Mouse (Mus musculus): Measurements from ENCODE around the gene Zfp292. TPM values are rescaled to one million over a fixed set of nuclear protein-coding genes. Genes with fewer than 3 reads are reported as not detected.
A peak's percentile ranks its signal among the peaks of the same experiment; 100 is the strongest.

Gene Zfp292
- polyA plus RNA-seq, 1 experiment from 2014 or later = 28.9 TPM

- H3K4me1 ChIP-seq (ENCODE audit: control insufficient read depth, insufficient read depth, low read length) = no peaks in the 10 kb centered on the region; the same call in 1 of the 2 replicates
- ATAC-seq (ENCODE audit: insufficient number of reproducible peaks, insufficient read depth, low FRiP score, low read depth) = peak; percentile 92
- H3K9ac ChIP-seq (replicated peaks; ENCODE audit: low read depth, low read length) = peak within 1 kb of the TSS; percentile 57
- 6% methylated on average over 40 of the region's 40 CpGs for WGBS
- H3K36me3 ChIP-seq (ENCODE audit: control insufficient read depth, insufficient read depth, low read length) = no peaks in the 10 kb centered on the region
- peak within 1 kb of the TSS; percentile 54 for H3K4me2 ChIP-seq (replicated peaks; ENCODE audit: low read depth, low read length)
- H3K4me3 ChIP-seq (ENCODE audit: low read depth, low read length) = peak within 1 kb of the TSS; percentile 58
- H3K27ac ChIP-seq (ENCODE audit: low read length) = peak within 1 kb of the TSS; percentile 40; the same call in 1 of the 2 replicates
- H3K9me3 ChIP-seq (ENCODE audit: control insufficient read depth, low read depth, low read length) = no peaks in the 10 kb centered on the region
- no peaks in the 10 kb centered on the region for H3K27me3 ChIP-seq (ENCODE audit: control insufficient read depth, insufficient read depth, low read length)
Observed at GRCm38 (mm10) chr4:34777677-34778527, 104.9 kb downstream of the Zfp292 start, which contains the start of gene Smim8. TSS of gene Smim8 (minus strand) at chr4:34778423.

GRCm38 (mm10) chr4:34771652-34772371 is 110.9 kb downstream of the Zfp292 start:
- no peak overlapping the region for H3K9ac ChIP-seq (replicated peaks; ENCODE audit: low read depth, low read length)
- no peaks in the 10 kb centered on the region; the same call in 1 of the 2 replicates for H3K36me3 ChIP-seq (ENCODE audit: control insufficient read depth, insufficient read depth, low read length)
- H3K27ac ChIP-seq (ENCODE audit: low read length) = no peak overlapping the region
- no peak for ATAC-seq (ENCODE audit: insufficient number of reproducible peaks, insufficient read depth, low FRiP score, low read depth)
- no peak overlapping the region for H3K4me2 ChIP-seq (replicated peaks; ENCODE audit: low read depth, low read length)
- no peaks in the 10 kb centered on the region for H3K27me3 ChIP-seq (ENCODE audit: control insufficient read depth, insufficient read depth, low read length)
- no peak overlapping the region for H3K4me3 ChIP-seq (ENCODE audit: low read depth, low read length)
- H3K4me1 ChIP-seq (ENCODE audit: control insufficient read depth, insufficient read depth, low read length) = no peaks in the 10 kb centered on the region
- H3K9me3 ChIP-seq (ENCODE audit: control insufficient read depth, low read depth, low read length) = no peaks in the 10 kb centered on the region
- WGBS = 13% methylated on average over 8 of the region's 8 CpGs

GRCm38 (mm10) chr4:34756163-34756562 is 126.6 kb downstream of the Zfp292 start, which contains the start of gene Gm136:
TSS of gene Gm136 (minus strand) at chr4:34756263.
- no peak within 1 kb of the TSS for H3K27ac ChIP-seq (ENCODE audit: low read length)
- no peaks in the 10 kb centered on the region for H3K36me3 ChIP-seq (ENCODE audit: control insufficient read depth, insufficient read depth, low read length)
- no peaks in the 10 kb centered on the region for H3K27me3 ChIP-seq (ENCODE audit: control insufficient read depth, insufficient read depth, low read length)
- no peaks in the 10 kb centered on the region for H3K4me1 ChIP-seq (ENCODE audit: control insufficient read depth, insufficient read depth, low read length)
- H3K9ac ChIP-seq (replicated peaks; ENCODE audit: low read depth, low read length) = no peak within 1 kb of the TSS
- no peaks in the 10 kb centered on the region for H3K9me3 ChIP-seq (ENCODE audit: control insufficient read depth, low read depth, low read length)
- 84% methylated on average over 1 of the region's 1 CpGs for WGBS
- no peak for ATAC-seq (ENCODE audit: insufficient number of reproducible peaks, insufficient read depth, low FRiP score, low read depth)
- no peak within 1 kb of the TSS for H3K4me3 ChIP-seq (ENCODE audit: low read depth, low read length)
- no peak within 1 kb of the TSS for H3K4me2 ChIP-seq (replicated peaks; ENCODE audit: low read depth, low read length)

Other genes starting within 250 kb of the Zfp292 start
- 70.0 and 74.1 TPM in 2 replicates for gene Slc35a1, start 195.5 kb downstream of the Zfp292 start, polyA plus RNA-seq (2014; fragmentation: Nextera tagmentation; extraction: Ambion mirVana)
- 0.67 and 0.75 TPM in 2 replicates for gene Cfap206, start 152.8 kb downstream of the Zfp292 start, polyA plus RNA-seq (2014; fragmentation: Nextera tagmentation; extraction: Ambion mirVana)
- gene Gm136, start 126.7 kb downstream of the Zfp292 start, polyA plus RNA-seq (2014; fragmentation: Nextera tagmentation; extraction: Ambion mirVana) = not detected in 2 replicates
- gene Smim8, start 104.5 kb downstream of the Zfp292 start, polyA plus RNA-seq (2014; fragmentation: Nextera tagmentation; extraction: Ambion mirVana) = 48.1 and 53.1 TPM in 2 replicates
- not detected in 2 replicates for gene Cga, start 10.8 kb upstream of the Zfp292 start, polyA plus RNA-seq (2014; fragmentation: Nextera tagmentation; extraction: Ambion mirVana)